Mouse (Mus musculus) bone marrow macrophage, adult 2 months (primary cell): ENCODE data around the gene Myrf.

ENCODE experiments used
- CTCF ChIP-seq: IDR thresholded peaks from 2 replicates; pipeline ENCODE4 v1.5.1; 2012; ENCODE audit warnings: low read depth, mild to moderate bottlenecking, low read length, moderate library complexity
- POLR2A ChIP-seq: IDR thresholded peaks from 2 replicates; pipeline ENCODE4 v1.6.1; 2012; ENCODE audit warnings: mild to moderate bottlenecking, low read depth, low read length, borderline replicate concordance

DNA sequence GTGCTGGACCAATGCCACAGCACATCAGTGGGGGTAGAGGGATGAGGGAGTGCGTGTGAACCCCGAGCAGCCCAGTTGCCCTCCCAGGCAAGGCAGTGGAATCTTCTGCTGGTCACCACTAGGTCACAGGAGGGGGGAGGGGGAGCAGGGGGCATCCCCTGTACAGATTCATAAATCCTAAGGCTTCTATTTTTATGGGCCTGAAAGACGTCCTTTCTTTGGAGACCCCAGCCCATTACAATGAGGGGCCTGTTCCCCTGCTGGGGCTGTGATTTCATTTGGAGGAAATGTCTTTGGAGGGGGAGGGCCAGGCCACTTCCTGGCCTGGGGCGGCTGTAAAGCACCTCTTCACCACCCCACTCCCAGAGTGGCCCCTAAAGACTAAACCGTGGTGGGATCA is 33.5 kb upstream of the Myrf start:
- no peak for TF ChIP-seq POLR2A
- TF ChIP-seq CTCF, result no peak
